Mouse (Mus musculus) liver, adult 2 months (tissue): ENCODE data around the gene Olfr1406.

Experiments
- CTCF ChIP-seq: fragments of 200-500 bp; IDR thresholded peaks from 2 replicates; pipeline ENCODE4 v1.5.1; 2011; ENCODE audit warnings: low read depth, low read length, control low read depth
- POLR2A ChIP-seq: fragments of 200-500 bp; IDR thresholded peaks from 2 replicates; pipeline ENCODE4 v1.6.1; 2011; ENCODE audit warnings: low read length, control low read depth; ENCODE audit not compliant: insufficient read depth; ENCODE audit errors: extremely low read depth

DNA sequence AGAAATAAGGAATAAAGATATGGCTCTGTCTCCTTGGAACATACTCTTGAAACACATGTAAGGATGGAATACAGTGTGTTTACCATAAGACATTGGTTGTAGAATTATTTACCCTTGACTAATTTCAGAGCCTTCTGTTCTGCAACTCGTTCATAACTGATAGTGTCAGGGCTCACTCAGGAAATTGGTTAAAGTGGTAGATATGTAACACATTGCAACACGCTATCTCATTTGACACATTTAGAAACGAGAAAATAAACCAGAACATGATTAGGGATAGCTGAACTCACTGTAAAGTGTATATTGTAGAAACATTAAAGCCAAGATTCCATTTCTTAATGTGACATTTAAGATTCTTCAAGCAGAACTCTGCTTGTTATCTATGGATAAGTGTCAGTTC, 1.6 kb upstream of the Olfr1406 start:
- TF ChIP-seq CTCF: no peak
- TF ChIP-seq POLR2A: no peak
